Mouse (Mus musculus) bone marrow macrophage, adult 2 months (primary cell): ENCODE data around the gene Vwa2.

Experiments
- CTCF ChIP-seq: IDR thresholded peaks from 2 replicates; pipeline ENCODE4 v1.5.1; 2012; ENCODE audit warnings: low read depth, mild to moderate bottlenecking, low read length, moderate library complexity
- POLR2A ChIP-seq: IDR thresholded peaks from 2 replicates; pipeline ENCODE4 v1.6.1; 2012; ENCODE audit warnings: mild to moderate bottlenecking, low read depth, low read length, borderline replicate concordance

DNA sequence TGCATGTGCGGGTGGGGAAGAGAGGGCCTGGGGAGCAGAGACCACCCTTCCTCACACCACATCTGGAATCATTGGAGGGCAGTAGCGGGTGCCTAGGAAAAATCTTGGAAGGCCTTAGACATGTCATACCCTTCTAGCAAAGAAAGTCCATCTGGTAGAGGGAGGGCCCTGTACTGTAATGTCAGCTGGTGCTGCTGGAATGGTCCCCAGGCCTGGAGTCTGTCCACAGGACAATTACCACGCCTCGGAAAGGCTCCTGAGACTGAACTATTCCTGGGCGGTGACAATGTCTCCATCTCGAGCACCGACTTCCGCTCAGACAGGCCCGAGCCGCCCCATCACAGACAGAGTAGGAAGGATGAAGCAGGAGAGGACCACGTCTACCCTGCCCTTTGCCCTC, 66.5 kb downstream of the Vwa2 start:
- TF ChIP-seq POLR2A (no peak), CTCF (no peak)
